ENCODE assay signal across 21 mouse cellular contexts in the genomic region with DNA sequence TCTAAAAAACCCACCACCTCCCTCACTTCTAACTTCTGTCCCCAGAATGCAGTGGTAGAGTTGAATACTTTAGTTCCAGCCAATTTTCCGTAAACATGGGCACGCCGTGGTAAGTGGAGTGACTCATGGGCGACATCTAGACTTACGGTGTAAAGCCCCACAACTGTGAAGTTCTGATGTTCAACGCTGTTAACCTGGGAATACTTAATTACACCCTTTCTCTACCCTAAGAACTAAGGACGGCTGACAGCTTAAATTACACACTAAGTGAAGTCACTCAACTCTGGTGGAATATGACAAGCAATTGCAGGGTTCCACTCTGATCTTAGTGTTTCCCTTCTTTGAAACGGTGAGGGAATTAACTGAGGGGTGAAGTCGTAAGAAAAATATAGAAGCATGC.
"Had no signal": no experiment of that assay in that cellular context is flagged by ENCODE, and none has a peak within 500 bp of the region (broad histone marks: within the 10 kb centered on the region; RNA-seq: fewer than 3 reads in every experiment).

No protein-coding gene starts in this region.

- H3K4me2 ChIP-seq: lung, embryonic 15.5 days; midbrain, embryonic 12.5 days; neural tube, embryonic 12.5 days had no signal

- H3K4me3 ChIP-seq: lung, embryonic 15.5 days; megakaryocyte, embryonic 14.5 days; midbrain, embryonic 12.5 days; myocyte; neural tube, embryonic 12.5 days had no signal

- DNase-seq: liver, postnatal 0 days; lung, adult 2 months; lung, postnatal 14 days; lung, postnatal 36 days; midbrain, embryonic 14.5 days; retina, postnatal 1 day; right cerebral cortex, adult 18-20 months; right cerebral cortex, postnatal 25 days; right cerebral cortex, postnatal 4 days; spleen, adult 18-20 months; thymus, adult 18-20 months; thymus, postnatal 14 days; thymus, postnatal 36 days had no signal

- H3K9me3 ChIP-seq: lung, embryonic 15.5 days; megakaryocyte, embryonic 14.5 days; midbrain, embryonic 12.5 days; neural tube, embryonic 12.5 days had no signal

- H3K9ac ChIP-seq: liver, postnatal 0 days; lung, embryonic 15.5 days; midbrain, embryonic 12.5 days; neural tube, embryonic 12.5 days had no signal

- H3K27ac ChIP-seq: lung, embryonic 15.5 days; macrophage; midbrain, embryonic 12.5 days; neural tube, embryonic 12.5 days had no signal

- ATAC-seq: liver, postnatal 0 days; lung, postnatal 0 days; midbrain, embryonic 16.5 days had no signal

- H3K27me3 ChIP-seq: lung, embryonic 15.5 days; neural tube, embryonic 12.5 days had no signal

- H3K36me3 ChIP-seq: lung, embryonic 15.5 days; midbrain, embryonic 12.5 days; neural tube, embryonic 12.5 days had no signal
